Mouse (Mus musculus) limb, embryonic 11.5 days (tissue): ENCODE data around the gene Gm20521. TPM values are rescaled to one million over a fixed set of nuclear protein-coding genes. Genes with fewer than 3 reads are reported as not detected.
"Not testable (repeated sequence)": the region's sequence is repeated elsewhere in the genome, so short reads cannot be mapped to it uniquely, and the experiment has no call there.

ENCODE experiments used
- ATAC-seq: fragments of 200-750 bp; cut with Nextera tagmentation; 2 replicates; pipeline ENCODE4 v1.8.0; 2017; ENCODE audit warnings: low read depth; ENCODE audit not compliant: insufficient number of reproducible peaks, low FRiP score, low TSS enrichment
- DNase-seq: peaks from one replicate; pipeline ENCODE4 v3.0.0-alpha.2; 2015; ENCODE audit warnings: low spot score
- H3K27ac ChIP-seq: fragments of 300-500 bp; sonication (generic); replicated peaks from 2 replicates; pipeline ENCODE4 v1.5.1; 2014; ENCODE audit warnings: low read depth, mild to moderate bottlenecking, low read length
- H3K27me3 ChIP-seq: fragments of 300-500 bp; sonication (generic); 2 replicates; pipeline ENCODE4 v1.6.1; 2014; ENCODE audit warnings: mild to moderate bottlenecking, low read length, mixed read lengths; ENCODE audit not compliant: control insufficient read depth, insufficient read depth
- H3K36me3 ChIP-seq: fragments of 300-500 bp; sonication (generic); 2 replicates; pipeline ENCODE4 v1.6.1; 2014; ENCODE audit warnings: mild to moderate bottlenecking, low read length, moderate library complexity, mixed read lengths; ENCODE audit not compliant: control insufficient read depth, insufficient read depth
- H3K4me1 ChIP-seq: fragments of 300-500 bp; sonication (generic); 2 replicates; pipeline ENCODE4 v1.6.1; 2014; ENCODE audit warnings: low read length, mixed read lengths; ENCODE audit not compliant: control insufficient read depth, insufficient read depth
- H3K4me2 ChIP-seq: fragments of 300-500 bp; sonication (generic); 2 replicates; pipeline ENCODE4 v1.6.1; 2014; ENCODE audit warnings: low read depth, mild to moderate bottlenecking, moderate library complexity; ENCODE audit not compliant: severe bottlenecking
- H3K4me3 ChIP-seq: fragments of 300-500 bp; sonication (generic); 2 replicates; pipeline ENCODE4 v1.5.1; 2014; ENCODE audit warnings: low read depth, low read length
- H3K9ac ChIP-seq: fragments of 300-500 bp; sonication (generic); 2 replicates; pipeline ENCODE4 v1.6.1; 2014; ENCODE audit warnings: mild to moderate bottlenecking, low read length
- H3K9me3 ChIP-seq: fragments of 300-500 bp; sonication (generic); 2 replicates; pipeline ENCODE4 v1.6.1; 2016; ENCODE audit warnings: low read length; ENCODE audit not compliant: control insufficient read depth
- WGBS: fragments of 180-500 bp; shearing (Covaris S2); extraction: QIAGEN DNeasy Blood & Tissue Kit; methylation state at CpG from one replicate; pipeline ENCODE4 v1.1.7; 2014; 5-methylcytosine and 5-hydroxymethylcytosine counted together
- polyA plus RNA-seq: library from polyadenylated mRNA; unstranded; fragments of >200 nt; fragmentation: Nextera tagmentation; extraction: Ambion mirVana; gene quantifications from 2 replicates; pipeline ENCODE4 v1.2.1, GENCODE M21; 2014

The Gm20521 gene
- polyA plus RNA-seq, 1 experiment from 2014 or later = 0.56 TPM

- no peak overlapping the region for H3K4me2 ChIP-seq
- no peaks in the 10 kb centered on the region for H3K27me3 ChIP-seq
- WGBS = 91% methylated on average over 8 of the region's 8 CpGs
- H3K27ac ChIP-seq = no peak overlapping the region
- ATAC-seq (no peak), DNase-seq (no peak)
- H3K4me3 ChIP-seq = no peak overlapping the region
- H3K36me3 ChIP-seq = no peaks in the 10 kb centered on the region
- no peak overlapping the region for H3K9ac ChIP-seq
- H3K4me1 ChIP-seq = no peaks in the 10 kb centered on the region
- H3K9me3 ChIP-seq = no peaks in the 10 kb centered on the region
Observed at GRCm38 (mm10) chr14:54942479-54942878, 59.2 kb downstream of the Gm20521 start.

DNA sequence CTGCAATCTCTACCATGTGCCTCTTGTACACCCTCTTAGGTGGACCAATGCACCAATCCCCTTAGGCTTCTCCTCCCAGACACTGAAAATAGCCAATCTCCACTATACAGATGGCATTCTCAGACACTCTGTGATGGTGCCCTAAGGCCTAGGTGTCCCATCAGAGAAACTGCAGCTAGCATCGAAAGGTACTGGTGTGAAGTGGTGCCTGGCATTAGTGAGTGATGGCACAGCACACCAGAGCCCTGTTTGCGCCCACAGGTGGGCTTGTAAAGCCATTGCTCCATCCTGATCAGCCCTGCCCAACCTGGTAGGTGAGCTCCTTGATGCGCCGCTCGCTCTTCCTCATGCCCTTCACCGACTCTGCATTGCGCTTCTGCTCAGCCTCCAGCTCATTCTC, 60.7 kb downstream of the Gm20521 start:
- H3K36me3 ChIP-seq = no peaks in the 10 kb centered on the region
- no peaks in the 10 kb centered on the region for H3K4me1 ChIP-seq
- ATAC-seq (no peak), DNase-seq (no peak)
- no peak overlapping the region for H3K9ac ChIP-seq
- H3K4me2 ChIP-seq = no peak overlapping the region
- H3K27me3 ChIP-seq = no peaks in the 10 kb centered on the region
- no peak overlapping the region for H3K4me3 ChIP-seq
- 93% methylated on average over 7 of the region's 7 CpGs for WGBS
- H3K9me3 ChIP-seq = no peaks in the 10 kb centered on the region
- H3K27ac ChIP-seq = no peak overlapping the region

- no peaks in the 10 kb centered on the region for H3K9me3 ChIP-seq
- 68% methylated on average over 2 of the region's 2 CpGs for WGBS
- H3K4me3 ChIP-seq = no peak overlapping the region
- H3K4me1 ChIP-seq = no peaks in the 10 kb centered on the region
- no peaks in the 10 kb centered on the region for H3K36me3 ChIP-seq
- ATAC-seq (no peak), DNase-seq (no peak)
- no peak overlapping the region for H3K27ac ChIP-seq
- no peaks in the 10 kb centered on the region for H3K27me3 ChIP-seq
- no peak overlapping the region for H3K4me2 ChIP-seq
- no peak overlapping the region for H3K9ac ChIP-seq
Observed at GRCm38 (mm10) chr14:54944939-54945338, 61.7 kb downstream of the Gm20521 start.

GRCm38 (mm10) chr14:54945975-54946704, 62.9 kb downstream of the Gm20521 start:
- Histone ChIP-seq H3K36me3 (no peaks in the 10 kb centered on the region), H3K4me2 (no peak overlapping the region), H3K9ac (no peak overlapping the region), H3K9me3 (no peaks in the 10 kb centered on the region), H3K27ac (no peak overlapping the region), H3K4me1 (no peaks in the 10 kb centered on the region), H3K4me3 (no peak overlapping the region), H3K27me3 (no peaks in the 10 kb centered on the region)
- 79% methylated on average over 19 of the region's 19 CpGs for WGBS
- DNase-seq (no peak), ATAC-seq (no peak)

DNA sequence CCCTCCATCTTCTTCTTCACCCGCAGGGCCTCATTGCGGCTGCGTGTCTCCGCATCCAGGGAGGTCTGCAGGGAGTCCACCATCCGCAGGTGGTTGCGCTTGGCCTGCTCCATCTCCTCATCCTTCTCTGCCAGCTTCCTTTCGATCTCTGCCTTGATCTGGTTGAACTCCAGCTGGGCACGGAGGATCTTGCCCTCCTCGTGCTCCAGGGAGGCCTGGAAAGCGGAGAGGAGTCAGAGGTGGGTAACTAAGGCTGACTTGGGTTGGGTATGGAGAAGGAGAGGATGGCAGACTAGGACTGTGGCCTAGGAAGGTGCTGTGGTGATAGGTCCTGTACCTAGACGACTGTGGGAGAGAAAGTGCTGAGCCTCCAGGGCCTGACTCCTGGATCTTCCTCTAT, 63.8 kb downstream of the Gm20521 start:
- not testable (repeated sequence) for H3K4me3 ChIP-seq, ATAC-seq, DNase-seq, H3K27ac ChIP-seq, H3K27me3 ChIP-seq, H3K9ac ChIP-seq, H3K9me3 ChIP-seq, H3K4me2 ChIP-seq, H3K4me1 ChIP-seq, H3K36me3 ChIP-seq
- WGBS = 88% methylated on average over 11 of the region's 11 CpGs

Other genes starting within 250 kb of the Gm20521 start
- gene Gm17606, start 242.5 kb upstream of the Gm20521 start, polyA plus RNA-seq = not detected in 2 replicates
- 8.6 and 10.2 TPM in 2 replicates for gene Cdh24, start 242.1 kb upstream of the Gm20521 start, polyA plus RNA-seq
- gene 1700123O20Rik, start 197.2 kb upstream of the Gm20521 start, polyA plus RNA-seq = 111 and 114 TPM in 2 replicates
- gene Acin1, start 196.5 kb upstream of the Gm20521 start, polyA plus RNA-seq = 141 and 160 TPM in 2 replicates
- 0.25 and 0.34 TPM in 2 replicates for gene Gm29776, start 184.6 kb upstream of the Gm20521 start, polyA plus RNA-seq
- not detected in 2 replicates for gene Cebpe, start 171.3 kb upstream of the Gm20521 start, polyA plus RNA-seq
- 0.75 and 1.1 TPM in 2 replicates for gene Slc7a8, start 101.5 kb upstream of the Gm20521 start, polyA plus RNA-seq
- not detected in 2 replicates for gene Rnf212b, start 69.3 kb upstream of the Gm20521 start, polyA plus RNA-seq
- 12.8 and 17.7 TPM in 2 replicates for gene Homez, start 12.5 kb upstream of the Gm20521 start, polyA plus RNA-seq
- 0.37 and 0.51 TPM in 2 replicates for gene Ppp1r3e, start 5.9 kb upstream of the Gm20521 start, polyA plus RNA-seq
- gene Bcl2l2, start 64 bp upstream of the Gm20521 start, polyA plus RNA-seq = 2.1 and 2.2 TPM in 2 replicates
- 158 and 177 TPM in 2 replicates for gene Pabpn1, start 9.1 kb downstream of the Gm20521 start, polyA plus RNA-seq
- 35.5 and 46.0 TPM in 2 replicates for gene Slc22a17, start 29.7 kb downstream of the Gm20521 start, polyA plus RNA-seq
- gene Efs, start 42.7 kb downstream of the Gm20521 start, polyA plus RNA-seq = 42.7 and 44.6 TPM in 2 replicates
- not detected in 2 replicates for gene Il25, start 49.3 kb downstream of the Gm20521 start, polyA plus RNA-seq
- 1.8 and 3.2 TPM in 2 replicates for gene Cmtm5, start 52.8 kb downstream of the Gm20521 start, polyA plus RNA-seq
- 0.77 and 1.7 TPM in 2 replicates for gene Myh6, start 83.5 kb downstream of the Gm20521 start, polyA plus RNA-seq
- not detected in 2 replicates for gene Gm17428, start 93.5 kb downstream of the Gm20521 start, polyA plus RNA-seq
- 0.92 and 1.5 TPM in 2 replicates for gene Myh7, start 111.2 kb downstream of the Gm20521 start, polyA plus RNA-seq
- gene Ngdn, start 132.0 kb downstream of the Gm20521 start, polyA plus RNA-seq = 99.5 and 100 TPM in 2 replicates
- 4.8 and 5.5 TPM in 2 replicates for gene Zfhx2, start 208.9 kb downstream of the Gm20521 start, polyA plus RNA-seq
- gene Thtpa, start 211.3 kb downstream of the Gm20521 start, polyA plus RNA-seq = 22.3 and 23.1 TPM in 2 replicates
- gene Ap1g2, start 223.2 kb downstream of the Gm20521 start, polyA plus RNA-seq = 9.9 and 10.6 TPM in 2 replicates
- 0.17 and 0.18 TPM in 2 replicates for gene Jph4, start 233.5 kb downstream of the Gm20521 start, polyA plus RNA-seq